Mouse (Mus musculus): ENCODE data around the gene Cnot6. TPM values are rescaled to one million over a fixed set of nuclear protein-coding genes. Genes with fewer than 3 reads are reported as not detected.
A peak's percentile ranks its signal among the peaks of the same experiment; 100 is the strongest.

Gene Cnot6
- polyA plus RNA-seq, 1 experiment = 15.3 TPM

GRCm38 (mm10) chr11:49738659-49739406 lies 26.3 kb upstream of the Cnot6 start:
- H3K4me1 ChIP-seq (ENCODE audit: control insufficient read depth, insufficient read depth, low read length) = no peaks in the 10 kb centered on the region
- H3K4me3 ChIP-seq (replicated peaks; ENCODE audit: extremely low read depth, low read depth, low read length) = no peak overlapping the region
- DNase-seq = no peak
- no peak for TF ChIP-seq CTCF (IDR thresholded peaks at IDR 0.05; ENCODE audit: insufficient read depth, low read length)
- no peak for TF ChIP-seq POLR2A (IDR thresholded peaks at IDR 0.05; ENCODE audit: borderline replicate concordance, extremely low read depth, low read depth, low read length)
- WGBS = 76% methylated on average over 11 of the region's 11 CpGs

GRCm38 (mm10) chr11:49737625-49738024 lies 25.1 kb upstream of the Cnot6 start:
- TF ChIP-seq CTCF (IDR thresholded peaks at IDR 0.05; ENCODE audit: insufficient read depth, low read length) (no peak), POLR2A (IDR thresholded peaks at IDR 0.05; ENCODE audit: borderline replicate concordance, extremely low read depth, low read depth, low read length) (no peak)
- DNase-seq = no peak
- H3K4me3 ChIP-seq (replicated peaks; ENCODE audit: extremely low read depth, low read depth, low read length) = no peak overlapping the region
- no peaks in the 10 kb centered on the region for H3K4me1 ChIP-seq (ENCODE audit: control insufficient read depth, insufficient read depth, low read length)
- WGBS = 26% methylated on average over 1 of the region's 1 CpGs

GRCm38 (mm10) chr11:49734771-49735170 lies 22.2 kb upstream of the Cnot6 start:
- DNase-seq = no peak
- WGBS = 43% methylated on average over 11 of the region's 11 CpGs
- TF ChIP-seq CTCF (IDR thresholded peaks at IDR 0.05; ENCODE audit: insufficient read depth, low read length) (no peak), POLR2A (IDR thresholded peaks at IDR 0.05; ENCODE audit: borderline replicate concordance, extremely low read depth, low read depth, low read length) (no peak)

GRCm38 (mm10) chr11:49730275-49730948 lies 17.9 kb upstream of the Cnot6 start:
- 70% methylated on average over 5 of the region's 5 CpGs for WGBS
- no peak for TF ChIP-seq POLR2A (IDR thresholded peaks at IDR 0.05; ENCODE audit: borderline replicate concordance, extremely low read depth, low read depth, low read length)
- no peak for TF ChIP-seq CTCF (IDR thresholded peaks at IDR 0.05; ENCODE audit: insufficient read depth, low read length)
- H3K4me3 ChIP-seq (replicated peaks; ENCODE audit: extremely low read depth, low read depth, low read length) = no peak overlapping the region
- no peak for DNase-seq
- no peaks in the 10 kb centered on the region for H3K4me1 ChIP-seq (ENCODE audit: control insufficient read depth, insufficient read depth, low read length)

More at GRCm38 (mm10) chr11:49734771-49735170, 22.2 kb upstream of the Cnot6 start:
- H3K4me1 ChIP-seq (ENCODE audit: control insufficient read depth, insufficient read depth, low read length) = no peaks in the 10 kb centered on the region
- H3K4me3 ChIP-seq (replicated peaks; ENCODE audit: extremely low read depth, low read depth, low read length) = no peak overlapping the region

GRCm38 (mm10) chr11:49727877-49728276 lies 15.4 kb upstream of the Cnot6 start:
- H3K4me3 ChIP-seq (replicated peaks; ENCODE audit: extremely low read depth, low read depth, low read length) = no peak overlapping the region
- 12% methylated on average over 3 of the region's 3 CpGs for WGBS
- DNase-seq = peak; percentile 34
- TF ChIP-seq POLR2A (IDR thresholded peaks at IDR 0.05; ENCODE audit: borderline replicate concordance, extremely low read depth, low read depth, low read length) (no peak), CTCF (IDR thresholded peaks at IDR 0.05; ENCODE audit: insufficient read depth, low read length) (peak; percentile 69)
- H3K4me1 ChIP-seq (ENCODE audit: control insufficient read depth, insufficient read depth, low read length) = no peaks in the 10 kb centered on the region

GRCm38 (mm10) chr11:49726800-49727199 lies 14.3 kb upstream of the Cnot6 start:
- Histone ChIP-seq H3K4me1 (ENCODE audit: control insufficient read depth, insufficient read depth, low read length) (no peaks in the 10 kb centered on the region), H3K4me3 (replicated peaks; ENCODE audit: extremely low read depth, low read depth, low read length) (no peak overlapping the region)
- no peak for TF ChIP-seq POLR2A (IDR thresholded peaks at IDR 0.05; ENCODE audit: borderline replicate concordance, extremely low read depth, low read depth, low read length)
- TF ChIP-seq CTCF (IDR thresholded peaks at IDR 0.05; ENCODE audit: insufficient read depth, low read length) = no peak
- no peak for DNase-seq
- 39% methylated on average over 8 of the region's 8 CpGs for WGBS

- DNase-seq = no peak
- no peaks in the 10 kb centered on the region for H3K4me1 ChIP-seq (ENCODE audit: control insufficient read depth, insufficient read depth, low read length)
- WGBS = 80% methylated on average over 2 of the region's 2 CpGs
- no peak overlapping the region for H3K4me3 ChIP-seq (replicated peaks; ENCODE audit: extremely low read depth, low read depth, low read length)
- TF ChIP-seq POLR2A (IDR thresholded peaks at IDR 0.05; ENCODE audit: borderline replicate concordance, extremely low read depth, low read depth, low read length) (no peak), CTCF (IDR thresholded peaks at IDR 0.05; ENCODE audit: insufficient read depth, low read length) (no peak)
These were observed 12.2 kb upstream of the Cnot6 start for GRCm38 (mm10) chr11:49724676-49725075.

GRCm38 (mm10) chr11:49723281-49723680 lies 10.8 kb upstream of the Cnot6 start:
- TF ChIP-seq POLR2A (IDR thresholded peaks at IDR 0.05; ENCODE audit: borderline replicate concordance, extremely low read depth, low read depth, low read length) = no peak
- TF ChIP-seq CTCF (IDR thresholded peaks at IDR 0.05; ENCODE audit: insufficient read depth, low read length) = no peak
- no peak overlapping the region for H3K4me3 ChIP-seq (replicated peaks; ENCODE audit: extremely low read depth, low read depth, low read length)
- 65% methylated on average over 2 of the region's 2 CpGs for WGBS
- DNase-seq = no peak
- no peaks in the 10 kb centered on the region for H3K4me1 ChIP-seq (ENCODE audit: control insufficient read depth, insufficient read depth, low read length)

GRCm38 (mm10) chr11:49722692-49723091 lies 10.2 kb upstream of the Cnot6 start:
- TF ChIP-seq POLR2A (IDR thresholded peaks at IDR 0.05; ENCODE audit: borderline replicate concordance, extremely low read depth, low read depth, low read length) (no peak), CTCF (IDR thresholded peaks at IDR 0.05; ENCODE audit: insufficient read depth, low read length) (no peak)
- Histone ChIP-seq H3K4me3 (replicated peaks; ENCODE audit: extremely low read depth, low read depth, low read length) (no peak overlapping the region), H3K4me1 (ENCODE audit: control insufficient read depth, insufficient read depth, low read length) (no peaks in the 10 kb centered on the region)
- no peak for DNase-seq
- 74% methylated on average over 6 of the region's 6 CpGs for WGBS

GRCm38 (mm10) chr11:49721358-49721757 lies 8.8 kb upstream of the Cnot6 start:
- no peak for DNase-seq
- Histone ChIP-seq H3K4me3 (replicated peaks; ENCODE audit: extremely low read depth, low read depth, low read length) (no peak overlapping the region), H3K4me1 (ENCODE audit: control insufficient read depth, insufficient read depth, low read length) (no peaks in the 10 kb centered on the region)
- no peak for TF ChIP-seq POLR2A (IDR thresholded peaks at IDR 0.05; ENCODE audit: borderline replicate concordance, extremely low read depth, low read depth, low read length)
- TF ChIP-seq CTCF (IDR thresholded peaks at IDR 0.05; ENCODE audit: insufficient read depth, low read length) = no peak
- 74% methylated on average over 1 of the region's 1 CpGs for WGBS

Data from lung, adult 2 months (tissue).